Mouse (Mus musculus): Measurements from ENCODE around the gene Ttyh3. TPM values are rescaled to one million over a fixed set of nuclear protein-coding genes. Genes with fewer than 3 reads are reported as not detected.

Gene Ttyh3
- total and polyA plus RNA-seq, 2 experiments from 2014 or later: 8.9 to 53.2 TPM

DNA sequence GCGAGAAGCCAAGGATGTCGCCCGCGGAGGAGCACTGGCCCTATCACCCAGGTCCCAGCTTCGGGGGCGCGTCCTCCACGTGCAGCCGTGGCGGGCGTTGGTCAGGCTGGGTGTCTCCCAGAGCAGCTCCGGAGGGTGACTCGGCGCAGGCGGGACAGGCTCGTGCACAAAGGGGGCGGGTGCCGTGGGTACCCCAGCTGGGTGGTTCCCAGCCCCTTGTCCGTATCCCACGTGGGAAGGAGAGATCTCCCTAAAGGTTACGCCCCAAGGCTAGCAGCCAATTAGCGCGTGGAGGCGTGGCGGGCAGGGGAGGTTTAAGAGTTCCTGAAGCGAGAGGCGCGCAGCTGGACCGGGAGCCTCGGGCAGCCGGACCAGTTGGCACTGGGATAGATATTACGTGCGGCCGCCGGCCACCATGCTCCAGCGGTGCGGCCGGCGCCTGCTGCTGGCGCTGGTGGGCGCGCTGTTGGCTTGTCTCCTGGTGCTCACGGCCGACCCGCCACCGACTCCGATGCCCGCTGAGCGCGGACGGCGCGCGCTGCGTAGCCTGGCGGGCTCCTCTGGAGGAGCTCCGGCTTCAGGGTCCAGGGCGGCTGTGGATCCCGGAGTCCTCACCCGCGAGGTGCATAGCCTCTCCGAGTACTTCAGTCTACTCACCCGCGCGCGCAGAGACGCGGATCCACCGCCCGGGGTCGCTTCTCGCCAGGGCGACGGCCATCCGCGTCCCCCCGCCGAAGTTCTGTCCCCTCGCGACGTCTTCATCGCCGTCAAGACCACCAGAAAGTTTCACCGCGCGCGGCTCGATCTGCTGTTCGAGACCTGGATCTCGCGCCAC is 41.6 kb downstream of the Ttyh3 start, which contains the start of gene Lfng:
Gene Lfng (plus strand): TSS at position 320 of the 835 bp plus-strand sequence.
- H3K27me3 ChIP-seq (ENCODE audit: control insufficient read depth, insufficient read depth, low read length): peaks cover 56% of the 10 kb centered on the region
- peak within 1 kb of the TSS; percentile 54 for H3K4me3 ChIP-seq (ENCODE audit: low read depth, low read length)
- peaks cover 35% of the 10 kb centered on the region for H3K4me1 ChIP-seq (ENCODE audit: control insufficient read depth, insufficient read depth)
- H3K9me3 ChIP-seq (replicated peaks; ENCODE audit: control insufficient read depth, low read length): no peaks in the 10 kb centered on the region
- peak within 1 kb of the TSS; percentile 37 for H3K9ac ChIP-seq (replicated peaks; ENCODE audit: low read depth, low read length)
- H3K4me2 ChIP-seq (ENCODE audit: low read depth, low read length): peak within 1 kb of the TSS; percentile 63
- peak; percentile 56 for ATAC-seq (ENCODE audit: insufficient read depth, low read depth)
- TF ChIP-seq EP300 (IDR thresholded peaks at IDR 0.05; ENCODE audit: low read depth) (no peak), CTCF (IDR thresholded peaks at IDR 0.05; ENCODE audit: low read depth) (no peak)
- peak within 1 kb of the TSS; percentile 55 for H3K27ac ChIP-seq (ENCODE audit: low read depth)
- peak; percentile 70 for DNase-seq (ENCODE audit: low spot score)
- no peaks in the 10 kb centered on the region for H3K36me3 ChIP-seq (replicated peaks; ENCODE audit: control insufficient read depth, insufficient read depth, low read length)
- WGBS: 0% methylated on average over 87 of the region's 91 CpGs

DNA sequence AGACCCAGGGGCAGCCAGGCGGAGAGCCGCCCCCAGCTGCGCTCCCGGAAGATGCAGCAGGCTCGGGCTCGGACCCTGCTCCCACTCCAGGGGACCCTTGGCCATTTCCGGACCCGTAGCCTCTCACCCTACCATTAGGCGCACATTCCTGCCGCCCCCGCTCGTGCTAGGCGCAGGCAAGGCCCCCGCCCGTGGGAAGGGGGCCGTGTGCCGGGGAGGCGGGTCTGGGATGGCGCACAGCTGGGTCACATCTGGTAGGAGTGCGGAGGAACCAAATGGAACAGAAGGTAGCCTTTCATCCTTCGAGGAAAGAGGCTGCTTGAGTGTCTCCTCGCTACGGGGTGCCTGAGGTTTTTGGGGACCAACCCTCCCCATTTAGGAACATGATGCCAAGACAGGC is 42.4 kb downstream of the Ttyh3 start:
- no peak for ATAC-seq (ENCODE audit: insufficient read depth, low read depth)

DNA sequence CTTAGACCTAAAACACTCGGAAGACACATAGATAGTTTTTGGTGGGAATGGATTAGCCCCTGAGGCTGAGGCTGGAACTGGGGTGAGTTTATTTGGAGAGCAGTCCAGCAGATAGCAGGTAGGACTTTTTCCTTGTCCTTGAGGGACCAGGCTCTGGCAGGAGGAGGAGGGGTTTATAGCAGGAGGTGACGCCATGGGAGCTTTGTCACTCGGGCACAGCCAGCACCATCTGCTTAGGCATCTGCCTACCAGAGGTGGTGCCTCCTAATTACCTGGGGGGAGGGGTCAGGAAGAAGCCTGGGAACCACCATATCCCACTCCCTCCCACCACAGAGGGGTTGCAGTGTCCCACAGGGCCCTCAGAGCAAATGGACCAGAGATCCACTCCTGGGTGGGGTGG is 43.6 kb downstream of the Ttyh3 start:
- Histone ChIP-seq H3K9me3 (replicated peaks; ENCODE audit: control insufficient read depth, low read length) (no peaks in the 10 kb centered on the region), H3K36me3 (replicated peaks; ENCODE audit: control insufficient read depth, insufficient read depth, low read length) (no peaks in the 10 kb centered on the region), H3K27ac (ENCODE audit: low read depth) (no peak overlapping the region), H3K9ac (replicated peaks; ENCODE audit: low read depth, low read length) (no peak overlapping the region), H3K4me2 (ENCODE audit: low read depth, low read length) (no peak overlapping the region), H3K27me3 (ENCODE audit: control insufficient read depth, insufficient read depth, low read length) (peaks cover 55% of the 10 kb centered on the region), H3K4me1 (ENCODE audit: control insufficient read depth, insufficient read depth) (peaks cover 17% of the 10 kb centered on the region; the same call in 1 of the 2 replicates), H3K4me3 (ENCODE audit: low read depth, low read length) (no peak overlapping the region)
- ATAC-seq (ENCODE audit: insufficient read depth, low read depth) (no peak), DNase-seq (ENCODE audit: low spot score) (no peak)
- 44% methylated on average over 3 of the region's 3 CpGs for WGBS
- no peak for TF ChIP-seq CTCF (IDR thresholded peaks at IDR 0.05; ENCODE audit: low read depth)

More for the DNA sequence above, 42.4 kb downstream of the Ttyh3 start:
- peak overlapping the region; percentile 63 for H3K4me2 ChIP-seq (ENCODE audit: low read depth, low read length)
- no peaks in the 10 kb centered on the region for H3K36me3 ChIP-seq (replicated peaks; ENCODE audit: control insufficient read depth, insufficient read depth, low read length)
- DNase-seq (ENCODE audit: low spot score): no peak
- H3K27ac ChIP-seq (ENCODE audit: low read depth): no peak overlapping the region
- WGBS: under 1% methylated on average over 23 of the region's 23 CpGs
- peak overlapping the region; percentile 54 for H3K4me3 ChIP-seq (ENCODE audit: low read depth, low read length)
- no peak overlapping the region for H3K9ac ChIP-seq (replicated peaks; ENCODE audit: low read depth, low read length)
- H3K4me1 ChIP-seq (ENCODE audit: control insufficient read depth, insufficient read depth): peaks cover 28% of the 10 kb centered on the region
- H3K27me3 ChIP-seq (ENCODE audit: control insufficient read depth, insufficient read depth, low read length): peaks cover 56% of the 10 kb centered on the region
- TF ChIP-seq EP300 (IDR thresholded peaks at IDR 0.05; ENCODE audit: low read depth): no peak
- no peaks in the 10 kb centered on the region for H3K9me3 ChIP-seq (replicated peaks; ENCODE audit: control insufficient read depth, low read length)

DNA sequence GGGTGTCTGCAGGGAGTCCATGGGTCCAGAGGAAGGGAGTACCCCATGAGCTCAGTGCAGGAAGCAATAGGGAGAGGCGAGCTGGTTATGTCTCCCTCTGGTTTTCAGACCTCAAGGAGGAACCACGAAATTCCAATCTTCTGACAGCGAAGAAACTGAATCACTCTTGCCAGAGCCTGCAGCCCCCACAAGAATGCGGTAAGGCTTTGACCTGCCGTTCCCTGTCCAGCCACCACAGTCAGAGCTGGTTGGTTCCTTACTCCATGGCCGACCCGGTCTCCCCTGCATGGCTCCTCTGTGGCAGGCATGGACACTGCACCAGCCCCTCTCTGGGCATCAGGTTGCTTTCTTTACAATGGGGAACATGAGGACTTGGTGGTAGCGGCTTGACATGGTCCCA is 44.4 kb downstream of the Ttyh3 start:
- Histone ChIP-seq H3K27ac (ENCODE audit: low read depth) (no peak overlapping the region), H3K9me3 (replicated peaks; ENCODE audit: control insufficient read depth, low read length) (no peaks in the 10 kb centered on the region), H3K4me1 (ENCODE audit: control insufficient read depth, insufficient read depth) (peaks cover 13% of the 10 kb centered on the region; the same call in 1 of the 2 replicates), H3K27me3 (ENCODE audit: control insufficient read depth, insufficient read depth, low read length) (peaks cover 47% of the 10 kb centered on the region), H3K36me3 (replicated peaks; ENCODE audit: control insufficient read depth, insufficient read depth, low read length) (no peaks in the 10 kb centered on the region), H3K4me2 (ENCODE audit: low read depth, low read length) (no peak overlapping the region), H3K4me3 (ENCODE audit: low read depth, low read length) (no peak overlapping the region), H3K9ac (replicated peaks; ENCODE audit: low read depth, low read length) (no peak overlapping the region)
- ATAC-seq (ENCODE audit: insufficient read depth, low read depth): no peak
- WGBS: 43% methylated on average over 8 of the region's 8 CpGs
- peak; percentile 41 for DNase-seq (ENCODE audit: low spot score)
- TF ChIP-seq CTCF (IDR thresholded peaks at IDR 0.05; ENCODE audit: low read depth): no peak
- TF ChIP-seq EP300 (IDR thresholded peaks at IDR 0.05; ENCODE audit: low read depth): no peak

DNA sequence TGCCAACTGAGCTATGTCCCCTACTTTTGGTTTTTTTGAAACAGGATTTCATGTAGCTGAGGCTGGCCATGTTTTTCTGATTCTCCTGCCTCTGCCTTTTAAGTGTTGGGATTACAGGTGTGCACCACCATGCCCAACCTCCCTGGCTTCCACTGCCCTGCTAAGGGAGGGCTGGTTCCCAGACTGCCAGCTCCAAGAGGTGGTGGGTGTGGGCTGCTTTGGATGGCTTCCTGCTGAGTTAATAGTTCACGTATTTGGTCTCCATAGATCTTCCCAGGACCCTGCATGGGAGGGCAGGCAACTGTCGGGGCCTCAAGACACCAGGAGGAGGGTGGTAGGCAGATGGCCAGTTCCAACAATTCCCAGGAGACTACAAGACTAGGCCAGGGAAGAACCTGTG is 46.3 kb downstream of the Ttyh3 start:
- Histone ChIP-seq H3K4me1 (ENCODE audit: control insufficient read depth, insufficient read depth) (peaks cover 9% of the 10 kb centered on the region; the same call in 1 of the 2 replicates), H3K4me2 (ENCODE audit: low read depth, low read length) (no peak overlapping the region), H3K27ac (ENCODE audit: low read depth) (no peak overlapping the region), H3K27me3 (ENCODE audit: control insufficient read depth, insufficient read depth, low read length) (peaks cover 32% of the 10 kb centered on the region), H3K9ac (replicated peaks; ENCODE audit: low read depth, low read length) (no peak overlapping the region), H3K9me3 (replicated peaks; ENCODE audit: control insufficient read depth, low read length) (no peaks in the 10 kb centered on the region), H3K36me3 (replicated peaks; ENCODE audit: control insufficient read depth, insufficient read depth, low read length) (no peaks in the 10 kb centered on the region), H3K4me3 (ENCODE audit: low read depth, low read length) (no peak overlapping the region)
- DNase-seq (ENCODE audit: low spot score): no peak
- TF ChIP-seq EP300 (IDR thresholded peaks at IDR 0.05; ENCODE audit: low read depth): no peak
- TF ChIP-seq CTCF (IDR thresholded peaks at IDR 0.05; ENCODE audit: low read depth): no peak
- ATAC-seq (ENCODE audit: insufficient read depth, low read depth): no peak
- WGBS: 53% methylated on average over 2 of the region's 2 CpGs
